Mouse (Mus musculus) cerebellum, adult 18-20 months (tissue): ENCODE measurements around the gene Tmem163.

Source experiments
- DNase-seq, 2 experiments: peaks; one replicate each; pipeline ENCODE4 v3.0.0; 2021

The Tmem163 gene

GRCm38 (mm10) chr1:127555822-127556485, 123.4 kb downstream of the Tmem163 start:
- DNase-seq = no peak

DNA sequence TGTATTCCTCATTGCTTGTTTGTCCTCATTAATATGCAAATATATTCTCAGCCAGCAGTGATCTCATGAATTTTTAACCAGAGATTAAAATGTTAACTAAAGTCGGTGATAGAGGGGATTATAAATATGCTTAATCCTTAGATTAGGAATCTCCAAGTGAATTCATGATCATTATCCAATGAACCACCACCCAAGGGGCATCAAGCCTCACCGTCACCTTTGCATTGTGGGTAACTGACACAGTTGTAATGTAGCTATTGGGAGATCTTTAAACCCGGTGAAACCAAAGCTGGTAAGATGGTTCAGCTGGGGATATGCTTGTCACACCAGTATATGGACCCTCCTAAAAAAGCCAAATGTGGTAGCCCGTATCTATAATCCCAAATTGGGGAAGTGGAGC, 131.3 kb downstream of the Tmem163 start:
- DNase-seq = no peak

DNA sequence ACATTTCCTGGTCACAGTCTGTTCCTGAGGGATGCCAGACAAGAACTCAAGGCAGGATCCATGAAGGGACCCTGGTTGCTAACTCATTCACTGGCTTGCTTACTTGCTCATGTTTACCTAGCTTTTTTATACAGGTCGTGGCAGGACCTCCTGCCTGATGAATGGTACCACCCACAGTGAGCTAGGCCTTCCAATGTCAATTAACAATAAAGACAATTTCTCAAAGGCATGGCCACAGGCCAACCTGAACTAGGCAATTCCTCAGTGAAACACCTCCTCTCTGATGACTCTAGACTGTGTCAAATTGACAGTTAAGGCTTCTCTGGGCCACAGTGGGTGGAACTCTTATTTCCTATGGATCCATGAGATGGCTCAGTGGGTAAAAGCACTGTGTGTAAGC, 136.6 kb downstream of the Tmem163 start:
- DNase-seq = peak in 1 of 2 experiments; percentile 36

- DNase-seq = peak; percentile 88 to 89
Observed at GRCm38 (mm10) chr1:127541931-127542330, 137.4 kb downstream of the Tmem163 start.

DNA sequence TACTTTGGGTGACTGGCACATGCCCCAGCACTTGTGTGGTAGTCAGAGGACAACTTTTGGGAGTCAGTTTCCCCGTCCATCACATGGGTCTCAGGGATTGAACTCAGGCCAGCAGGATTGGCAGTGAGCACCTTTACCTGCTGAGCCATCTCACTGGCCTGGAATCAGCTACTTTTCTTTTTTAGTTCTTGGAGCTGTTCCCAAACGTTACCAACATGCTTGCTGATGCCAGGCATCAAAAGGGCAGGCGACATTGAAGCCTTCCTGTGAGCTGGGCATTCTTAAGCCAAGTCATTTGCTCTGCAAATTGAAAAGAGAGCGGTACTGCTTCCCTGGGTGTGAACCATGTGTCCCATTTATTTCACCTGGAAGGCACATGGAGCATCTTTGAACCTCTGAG, 137.8 kb downstream of the Tmem163 start:
- peak; percentile 84 to 88 for DNase-seq

GRCm38 (mm10) chr1:127537204-127538038, 141.9 kb downstream of the Tmem163 start:
- DNase-seq = peak in 1 of 2 experiments; percentile 46

GRCm38 (mm10) chr1:127536448-127536847, 142.9 kb downstream of the Tmem163 start:
- DNase-seq = peak in 1 of 2 experiments; percentile 34

DNA sequence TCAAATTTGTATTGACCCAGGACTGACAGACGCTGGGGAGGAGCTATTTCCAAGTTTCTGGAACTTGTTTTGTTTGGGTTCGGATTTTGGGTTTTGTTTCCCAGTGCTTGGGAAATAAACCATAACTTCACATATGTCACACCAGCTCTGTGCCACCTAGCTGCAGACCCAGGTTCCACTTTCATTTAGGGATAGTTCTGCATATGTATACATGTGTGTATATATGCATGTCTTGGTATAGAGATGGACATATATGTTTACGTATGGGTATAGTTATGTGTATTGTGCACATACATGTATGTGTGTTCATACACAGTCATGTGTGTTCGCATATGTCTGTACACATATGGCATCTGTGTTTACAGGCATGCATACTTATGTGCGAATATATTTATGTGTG, 147.6 kb downstream of the Tmem163 start:
- DNase-seq = no peak

GRCm38 (mm10) chr1:127530849-127531580, 148.3 kb downstream of the Tmem163 start:
- peak; percentile 56 to 58 for DNase-seq

GRCm38 (mm10) chr1:127523364-127523763, 156.0 kb downstream of the Tmem163 start:
- no peak for DNase-seq

GRCm38 (mm10) chr1:127514888-127515287, 164.5 kb downstream of the Tmem163 start:
- DNase-seq = no peak

DNA sequence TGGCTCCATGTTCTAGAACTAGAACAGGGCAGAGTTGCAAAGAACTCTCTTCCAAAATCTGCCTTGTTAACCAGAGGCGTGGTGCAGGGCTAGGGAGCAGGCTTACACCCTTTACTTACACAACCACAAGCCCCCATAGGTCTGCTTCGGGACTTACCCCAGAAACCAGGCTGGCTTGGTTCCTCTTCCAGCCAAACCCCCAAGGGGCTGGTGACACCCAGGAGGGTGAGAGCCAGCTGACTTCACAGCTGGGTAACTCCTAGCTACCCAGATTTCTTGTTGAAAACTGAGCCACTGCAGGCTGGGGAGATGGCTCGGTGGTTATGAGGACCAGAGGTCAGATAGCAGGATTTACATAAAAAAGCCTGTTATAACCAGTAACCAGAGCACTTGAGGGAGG, 164.9 kb downstream of the Tmem163 start:
- DNase-seq = no peak

DNA sequence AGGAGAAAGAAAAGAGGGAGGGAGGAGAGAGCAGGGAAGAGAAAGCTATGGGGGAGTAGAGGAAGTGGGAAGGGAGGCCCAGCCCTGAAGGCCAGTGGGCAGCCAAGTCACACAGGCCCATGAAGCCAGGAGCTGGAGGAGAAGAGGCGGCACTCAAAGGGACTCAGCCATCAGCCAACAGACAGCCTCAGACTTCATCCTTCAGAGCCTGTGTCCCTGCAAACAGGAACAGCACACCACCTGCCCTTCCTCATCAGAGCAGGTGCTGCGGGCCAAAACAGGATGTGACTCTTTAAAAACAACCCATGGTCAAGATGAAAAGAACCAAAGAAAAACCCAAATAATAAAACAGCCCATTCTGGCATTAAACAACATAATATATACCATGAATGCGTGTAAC, 165.7 kb downstream of the Tmem163 start:
- DNase-seq = peak in 1 of 2 experiments; percentile 32

DNA sequence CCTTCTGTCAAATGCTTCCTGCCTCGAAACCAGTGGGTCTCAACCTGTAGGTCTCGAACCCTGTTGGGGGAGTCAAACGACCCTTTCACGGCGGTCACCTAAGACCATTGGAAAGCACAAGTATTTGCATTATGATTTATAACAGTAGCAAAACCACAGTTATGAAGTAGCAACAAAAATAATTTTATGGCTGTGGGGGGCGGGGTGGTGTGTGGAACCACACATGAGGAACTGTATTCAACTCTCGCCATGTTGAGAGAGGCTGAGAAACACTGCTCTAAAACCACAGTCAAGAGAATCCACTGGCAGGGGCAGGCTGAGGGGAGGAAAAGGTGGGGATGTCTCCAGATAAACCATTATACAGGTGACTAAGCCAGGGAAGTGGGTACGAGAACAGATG, 166.2 kb downstream of the Tmem163 start:
- no peak for DNase-seq

GRCm38 (mm10) chr1:127512709-127513108, 166.6 kb downstream of the Tmem163 start:
- DNase-seq = no peak

DNA sequence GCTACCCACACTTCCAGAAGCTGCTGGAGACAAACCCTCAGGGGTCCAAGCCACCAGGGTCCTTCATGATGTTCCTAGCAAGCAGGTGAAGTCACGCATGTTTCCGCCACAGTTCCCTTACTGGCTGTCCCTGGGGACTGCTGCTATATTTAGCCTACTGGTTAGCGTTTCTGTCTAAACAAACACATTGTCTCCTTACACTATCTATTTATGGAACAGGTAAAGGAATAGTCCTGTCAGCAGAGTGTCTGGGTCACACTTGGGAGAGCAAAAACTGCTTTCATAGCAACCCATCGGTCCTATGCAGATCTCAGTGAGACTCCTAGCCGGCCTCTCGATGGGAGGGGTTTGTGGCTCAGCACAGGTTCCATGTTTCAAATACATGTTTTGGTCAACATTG, 168.0 kb downstream of the Tmem163 start:
- no peak for DNase-seq

- peak; percentile 63 to 68 for DNase-seq
Observed at GRCm38 (mm10) chr1:127508921-127509320, 170.4 kb downstream of the Tmem163 start.

- no peak for DNase-seq
Observed at GRCm38 (mm10) chr1:127508067-127508739, 171.1 kb downstream of the Tmem163 start.

- peak; percentile 79 to 84 for DNase-seq
Observed at GRCm38 (mm10) chr1:127507042-127507650, 172.2 kb downstream of the Tmem163 start.

GRCm38 (mm10) chr1:127500701-127501100, 178.6 kb downstream of the Tmem163 start:
- no peak for DNase-seq

GRCm38 (mm10) chr1:127500219-127500618, 179.1 kb downstream of the Tmem163 start:
- peak; percentile 85 to 94 for DNase-seq

DNA sequence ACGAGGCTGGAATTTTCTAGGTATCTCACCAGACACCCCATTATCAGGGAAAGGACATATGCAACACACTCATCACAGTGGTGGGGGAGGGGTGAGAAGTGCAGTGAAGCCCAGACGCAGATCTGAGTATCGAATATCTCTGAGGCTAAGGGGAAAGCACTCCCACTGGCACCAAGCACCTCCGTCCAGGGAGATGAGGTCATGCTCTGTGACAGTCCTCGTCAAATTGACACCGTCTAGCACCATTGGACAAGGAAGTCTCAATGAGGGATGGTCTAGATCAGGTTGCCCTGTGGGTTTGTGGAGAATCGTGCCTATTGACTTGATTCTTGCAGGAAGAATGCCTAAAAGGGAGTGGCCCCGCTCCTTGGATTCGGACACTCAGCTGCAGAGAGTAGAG, 180.6 kb downstream of the Tmem163 start:
- no peak for DNase-seq
